Mouse (Mus musculus) frontal cortex, postnatal 25 days (tissue): ENCODE results near the gene Gm20903.
"Not testable (repeated sequence)": the region's sequence is repeated elsewhere in the genome, so short reads cannot be mapped to it uniquely, and the experiment has no call there.

Source experiments
- DNase-seq, 2 experiments: peaks; one replicate each; pipeline ENCODE4 v3.0.0; 2022; ENCODE audit warnings: low spot score in 2 of 2

Gm20903 gene

DNA sequence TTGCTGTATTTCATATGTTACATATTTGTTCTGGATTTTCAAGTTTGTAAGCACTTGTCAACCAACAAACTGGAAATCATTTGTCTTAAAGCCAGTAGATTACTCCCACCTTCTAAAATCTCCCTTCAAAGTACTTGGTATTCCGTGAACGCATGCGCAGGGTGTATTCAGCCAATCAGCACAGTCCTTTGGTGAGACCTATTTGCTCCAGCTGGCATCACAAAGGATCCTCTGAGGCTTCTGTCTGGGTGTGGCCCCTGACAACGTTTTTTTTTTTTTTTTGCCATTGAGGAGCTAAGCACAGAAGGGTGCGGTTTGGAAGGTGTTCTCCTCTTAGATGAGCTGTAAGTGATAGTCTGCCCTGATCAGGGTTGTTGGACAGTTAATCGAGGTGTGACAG lies at the start of gene Gm20903:
Gene Gm20903, plus strand, starts transcription at position 301 of the 400 bp plus-strand sequence.
- not testable (repeated sequence) for DNase-seq
